Mouse (Mus musculus): ENCODE measurements at regions not wholly inside any gene's neighbourhood (a gene's known extent, or its start where the extent isn't known, plus 50 kb on each side); places are given as distances from the start of the nearest gene placed in this dataset.

DNA sequence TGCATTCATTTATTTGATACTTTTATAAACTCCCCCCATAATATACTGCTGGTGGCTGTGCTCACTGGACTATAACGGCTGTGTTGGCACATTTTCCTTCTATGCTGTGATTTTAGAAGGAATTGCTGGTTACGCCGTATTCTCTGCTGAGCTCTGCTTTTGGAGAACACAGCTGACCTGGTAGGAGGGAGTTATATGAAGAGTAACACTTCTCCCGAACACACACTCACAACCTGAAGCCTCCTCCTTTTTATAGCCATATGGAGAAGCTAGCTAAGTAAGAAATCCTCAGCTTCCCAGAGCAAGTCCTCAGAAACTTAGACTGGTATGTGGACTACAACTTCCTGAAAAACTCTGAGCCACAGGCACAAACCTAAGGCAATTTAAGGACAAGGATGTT, 554.5 kb upstream of the Robo2 start:
- TF ChIP-seq EP300 (IDR thresholded peaks at IDR 0.05; ENCODE audit: low read depth) (no peak), CTCF (IDR thresholded peaks at IDR 0.05; ENCODE audit: low read depth) (no peak)
